In the genomic region with DNA sequence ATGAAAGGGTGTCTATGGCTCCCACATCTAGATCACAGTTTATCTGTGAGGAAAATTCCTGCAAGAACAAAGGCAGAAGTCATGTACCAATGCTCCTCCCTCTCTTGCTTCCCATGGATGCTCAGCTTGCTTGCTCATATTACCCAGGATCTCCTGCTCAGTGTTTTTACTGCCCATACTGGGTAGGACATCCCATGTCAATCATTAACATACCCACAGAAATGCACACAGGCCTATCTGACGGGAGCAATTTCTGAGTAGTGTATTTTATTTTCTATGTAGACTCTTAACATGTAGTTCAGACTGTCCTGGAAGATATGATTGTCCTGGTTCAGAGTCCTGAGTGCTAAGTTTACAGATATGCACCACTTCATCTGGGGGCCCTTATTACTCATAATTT, we compare ENCODE assay signal across 16 mouse cellular contexts. TPM values are rescaled to one million over a fixed set of nuclear protein-coding genes. Genes with fewer than 3 reads are reported as not detected.
DNase-seq lines count a peak whose midpoint lies in the region; ATAC-seq and TF ChIP-seq lines count a peak whose summit lies in the region.
"Not testable (repeated sequence)": the region's sequence is repeated elsewhere in the genome, so short reads cannot be mapped to it uniquely, and the experiment has no call there.
"Had no signal": no experiment of that assay in that cellular context is flagged by ENCODE, and none has a peak within 500 bp of the region (broad histone marks: within the 10 kb centered on the region; RNA-seq: fewer than 3 reads in every experiment).

No protein-coding gene starts in this region.

- H3K4me2 ChIP-seq in intestine, embryonic 15.5 days (replicated peaks); intestine, postnatal 0 days (replicated peaks; ENCODE audit: low read depth); kidney, embryonic 16.5 days (replicated peaks; ENCODE audit: low read depth, low read length); liver, embryonic 15.5 days; liver, postnatal 0 days (ENCODE audit: low read depth, low read length): not testable (repeated sequence)

- H3K36me3 ChIP-seq in intestine, embryonic 15.5 days; intestine, postnatal 0 days (ENCODE audit: control insufficient read depth, insufficient read depth); kidney, embryonic 16.5 days (ENCODE audit: insufficient read depth, low read length); liver, embryonic 15.5 days (replicated peaks); liver, postnatal 0 days (replicated peaks; ENCODE audit: insufficient read depth, low read length): not testable (repeated sequence)

- not testable (repeated sequence) for H3K27ac ChIP-seq in intestine, embryonic 15.5 days; intestine, postnatal 0 days (ENCODE audit: low read depth, low read length); kidney, embryonic 16.5 days (ENCODE audit: low read length); liver, embryonic 15.5 days (replicated peaks); liver, postnatal 0 days (ENCODE audit: low read depth)

- not testable (repeated sequence) for H3K4me1 ChIP-seq in intestine, embryonic 15.5 days (replicated peaks); intestine, postnatal 0 days (replicated peaks; ENCODE audit: control insufficient read depth, insufficient read depth, low read length); kidney, embryonic 16.5 days (ENCODE audit: insufficient read depth, low read length); liver, embryonic 15.5 days (replicated peaks); liver, postnatal 0 days (ENCODE audit: insufficient read depth)

- H3K9me3 ChIP-seq in intestine, embryonic 15.5 days; intestine, postnatal 0 days (ENCODE audit: control insufficient read depth); kidney, embryonic 16.5 days (ENCODE audit: low read length); liver, embryonic 15.5 days (replicated peaks); liver, postnatal 0 days (ENCODE audit: low read length): not testable (repeated sequence)

- no CpG with 5 or more reads among the region's 1 CpGs for WGBS in intestine, embryonic 15.5 days
- WGBS in intestine, postnatal 0 days, result no CpG with 5 or more reads among the region's 1 CpGs
- WGBS in kidney, embryonic 16.5 days, result no CpG with 5 or more reads among the region's 1 CpGs
- no CpG with 5 or more reads among the region's 1 CpGs for WGBS in liver, embryonic 15.5 days (ENCODE audit: insufficient replicate concordance)
- WGBS in liver, postnatal 0 days (ENCODE audit: insufficient replicate concordance), result no CpG with 5 or more reads among the region's 1 CpGs

- not testable (repeated sequence) for DNase-seq in liver, postnatal 0 days

- not testable (repeated sequence) for H3K4me3 ChIP-seq in intestine, embryonic 15.5 days (replicated peaks); intestine, postnatal 0 days (ENCODE audit: low read depth, low read length); kidney, embryonic 16.5 days (ENCODE audit: low read length); liver, embryonic 15.5 days (replicated peaks); liver, postnatal 0 days (ENCODE audit: low read depth, low read length)

- not testable (repeated sequence) for H3K27me3 ChIP-seq in intestine, embryonic 15.5 days (replicated peaks); intestine, postnatal 0 days (replicated peaks; ENCODE audit: control insufficient read depth, insufficient read depth, low read length); kidney, embryonic 16.5 days (ENCODE audit: insufficient read depth, low read length); liver, embryonic 15.5 days; liver, postnatal 0 days (ENCODE audit: insufficient read depth, low read length)

- peak; percentile 59; the same call in 1 of the 2 replicates for ATAC-seq in intestine, embryonic 15.5 days
- ATAC-seq in intestine, postnatal 0 days, result peak; percentile 36; the same call in 1 of the 2 replicates
- ATAC-seq in kidney, embryonic 16.5 days (ENCODE audit: low FRiP score, low TSS enrichment), result peak; percentile 59; the same call in 1 of the 2 replicates
- ATAC-seq in liver, embryonic 15.5 days (ENCODE audit: insufficient read depth), result peak; percentile 70
- peak; percentile 83 for ATAC-seq in liver, postnatal 0 days

- not testable (repeated sequence) for TF ChIP-seq EP300 in liver, postnatal 0 days (IDR thresholded peaks at IDR 0.05; ENCODE audit: low read depth)

- H3K9ac ChIP-seq in intestine, embryonic 15.5 days; intestine, postnatal 0 days (ENCODE audit: low read depth, low read length); kidney, embryonic 16.5 days (replicated peaks; ENCODE audit: low read length); liver, embryonic 15.5 days; liver, postnatal 0 days (replicated peaks): not testable (repeated sequence)

- TF ChIP-seq CTCF in intestine, postnatal 0 days (IDR thresholded peaks at IDR 0.05; ENCODE audit: low read depth); liver, postnatal 0 days (IDR thresholded peaks at IDR 0.05; ENCODE audit: low read depth): not testable (repeated sequence)

RNA-seq across cellular contexts. Expression of gene Hsd3b4, which starts 14.2 kb away (rescaled TPM):
- polyA plus RNA-seq in intestine, embryonic 15.5 days (2015; fragmentation: Nextera tagmentation; extraction: Ambion mirVana), result not detected in 2 replicates
- not detected in 2 replicates for polyA plus RNA-seq in intestine, postnatal 0 days (2015; fragmentation: Nextera tagmentation; extraction: Ambion mirVana)
- 64.3 and 64.9 TPM in 2 replicates for polyA plus RNA-seq in kidney, embryonic 16.5 days (2015; fragmentation: Nextera tagmentation; extraction: Ambion mirVana)
- polyA plus RNA-seq in liver, embryonic 15.5 days (2015; fragmentation: Nextera tagmentation; extraction: Ambion mirVana), result 0.13 and 0.15 TPM in 2 replicates
- polyA plus RNA-seq in liver, postnatal 0 days (2015; fragmentation: Nextera tagmentation; extraction: Ambion mirVana), result 0.07 and 0.40 TPM in 2 replicates
- polyA plus RNA-seq: activated CD4-positive, CD25-positive, alpha-beta regulatory T cell, adult 4 months; CD4-positive, CD25-positive, alpha-beta regulatory T cell, adult 4 months; cerebellum, adult 2 months; cortical plate, adult 2 months; embryonic facial prominence, embryonic 10.5 days; embryonic facial prominence, embryonic 12.5 days; embryonic facial prominence, embryonic 14.5 days; forebrain, embryonic 11.5 days; forebrain, embryonic 13.5 days; forebrain, embryonic 15.5 days; G1E had no signal

Comparison
In these comparisons a context has a peak if more than half of its experiments do, and no peak if none do; other contexts are left out.
1. RNA of gene Hsd3b4, which starts 14.2 kb away (polyA plus RNA-seq): 64.3 to 64.9 TPM in kidney, embryonic 16.5 days; 0.13 to 0.15 TPM in liver, embryonic 15.5 days, 0.07 to 0.40 TPM in liver, postnatal 0 days, not detected in intestine, postnatal 0 days and not detected in intestine, embryonic 15.5 days; every median in the first group is over 10 times any median in the second.
2. Peak in every context shown above with its lines, with median percentiles within 50 percentile points of each other: ATAC-seq.